Mouse (Mus musculus): ENCODE measurements around the gene Tnfrsf18. TPM values are rescaled to one million over a fixed set of nuclear protein-coding genes. Genes with fewer than 3 reads are reported as not detected.

Gene Tnfrsf18
- polyA plus RNA-seq, 1 experiment from 2014 or later = 1.4 TPM

GRCm38 (mm10) chr4:156028580-156028979 is 2.6 kb downstream of the Tnfrsf18 start:
- Histone ChIP-seq H3K27me3 (ENCODE audit: control insufficient read depth, insufficient read depth, low read length) (no peaks in the 10 kb centered on the region), H3K27ac (replicated peaks; ENCODE audit: low read depth, low read length) (no peak overlapping the region), H3K4me1 (ENCODE audit: control insufficient read depth, insufficient read depth, low read length) (peaks cover 20% of the 10 kb centered on the region), H3K4me3 (replicated peaks; ENCODE audit: low read depth, low read length) (no peak overlapping the region), H3K9me3 (ENCODE audit: control insufficient read depth, low read length) (no peaks in the 10 kb centered on the region), H3K36me3 (ENCODE audit: control insufficient read depth, insufficient read depth, low read length) (peaks cover 23% of the 10 kb centered on the region), H3K9ac (replicated peaks; ENCODE audit: low read length) (no peak overlapping the region), H3K4me2 (ENCODE audit: low read length) (no peak overlapping the region)
- ATAC-seq (ENCODE audit: low FRiP score, low TSS enrichment) (no peak), DNase-seq (no peak)
- WGBS = 92% methylated on average over 7 of the region's 7 CpGs

- H3K4me1 ChIP-seq (ENCODE audit: control insufficient read depth, insufficient read depth, low read length) = peaks cover 20% of the 10 kb centered on the region
- H3K27me3 ChIP-seq (ENCODE audit: control insufficient read depth, insufficient read depth, low read length) = peaks cover 15% of the 10 kb centered on the region
- peak; percentile 31 for DNase-seq
- H3K4me2 ChIP-seq (ENCODE audit: low read length) = peak overlapping the region; percentile 72
- peak overlapping the region; percentile 57 for H3K9ac ChIP-seq (replicated peaks; ENCODE audit: low read length)
- H3K36me3 ChIP-seq (ENCODE audit: control insufficient read depth, insufficient read depth, low read length) = peaks cover 21% of the 10 kb centered on the region
- H3K27ac ChIP-seq (replicated peaks; ENCODE audit: low read depth, low read length) = peak overlapping the region; percentile 85
- H3K9me3 ChIP-seq (ENCODE audit: control insufficient read depth, low read length) = no peaks in the 10 kb centered on the region
- peak overlapping the region; percentile 39 for H3K4me3 ChIP-seq (replicated peaks; ENCODE audit: low read depth, low read length)
- ATAC-seq (ENCODE audit: low FRiP score, low TSS enrichment) = no peak
- 60% methylated on average over 9 of the region's 9 CpGs for WGBS
These were observed 4.7 kb downstream of the Tnfrsf18 start for GRCm38 (mm10) chr4:156030651-156031118.

GRCm38 (mm10) chr4:156031255-156031592 is 5.3 kb downstream of the Tnfrsf18 start:
- DNase-seq (no peak), ATAC-seq (ENCODE audit: low FRiP score, low TSS enrichment) (peak; percentile 7; the same call in 1 of the 2 replicates)
- peak overlapping the region; percentile 85 for H3K27ac ChIP-seq (replicated peaks; ENCODE audit: low read depth, low read length)
- peak overlapping the region; percentile 39 for H3K4me3 ChIP-seq (replicated peaks; ENCODE audit: low read depth, low read length)
- WGBS = 8% methylated on average over 7 of the region's 7 CpGs
- H3K27me3 ChIP-seq (ENCODE audit: control insufficient read depth, insufficient read depth, low read length) = peaks cover 19% of the 10 kb centered on the region
- peak overlapping the region; percentile 72 for H3K4me2 ChIP-seq (ENCODE audit: low read length)
- H3K36me3 ChIP-seq (ENCODE audit: control insufficient read depth, insufficient read depth, low read length) = peaks cover 19% of the 10 kb centered on the region
- H3K9me3 ChIP-seq (ENCODE audit: control insufficient read depth, low read length) = no peaks in the 10 kb centered on the region
- H3K4me1 ChIP-seq (ENCODE audit: control insufficient read depth, insufficient read depth, low read length) = peaks cover 20% of the 10 kb centered on the region
- H3K9ac ChIP-seq (replicated peaks; ENCODE audit: low read length) = peak overlapping the region; percentile 57

DNA sequence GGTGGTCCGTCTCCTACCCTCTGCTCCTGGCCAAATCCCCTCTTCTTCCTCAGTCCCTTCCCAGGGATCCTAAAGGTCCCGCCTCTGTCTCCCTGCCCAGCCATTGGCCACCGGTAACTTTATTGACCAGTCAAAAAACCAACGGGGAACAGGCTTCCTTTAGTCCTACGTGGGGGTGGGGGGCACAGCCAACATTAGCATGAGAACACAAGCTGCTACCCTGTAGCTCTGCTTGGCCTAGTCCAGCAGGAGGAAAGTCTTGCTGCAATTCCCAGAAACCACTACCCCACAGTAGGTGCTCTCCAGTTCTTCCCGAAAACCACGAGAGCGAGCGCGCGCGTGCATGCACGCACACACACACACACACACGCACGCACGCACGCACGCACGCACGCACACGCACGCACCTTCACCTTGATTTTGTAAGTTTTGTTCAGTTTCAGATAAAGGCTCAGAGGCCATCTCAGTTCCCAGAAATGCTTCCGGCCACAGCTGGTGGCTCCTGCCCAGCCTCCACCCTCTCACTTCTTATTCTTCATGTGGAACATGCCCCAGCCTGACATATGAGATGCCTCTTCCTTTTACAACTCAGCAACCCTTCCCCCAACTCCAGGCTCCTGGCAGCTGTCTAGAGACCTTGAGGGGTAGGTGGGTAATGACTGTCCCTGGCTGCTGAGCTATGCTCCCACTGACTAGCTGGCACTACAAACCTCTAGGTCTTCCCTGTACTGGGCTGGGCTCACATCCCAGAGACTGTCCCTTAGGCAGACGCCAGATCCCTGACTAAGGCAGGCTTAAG is 5.8 kb downstream of the Tnfrsf18 start:
- WGBS = 2% methylated on average over 24 of the region's 24 CpGs
- H3K27ac ChIP-seq (replicated peaks; ENCODE audit: low read depth, low read length) = peak overlapping the region; percentile 85
- DNase-seq (peak; percentile 91), ATAC-seq (ENCODE audit: low FRiP score, low TSS enrichment) (peak; percentile 88)
- peak overlapping the region; percentile 57 for H3K9ac ChIP-seq (replicated peaks; ENCODE audit: low read length)
- peaks cover 17% of the 10 kb centered on the region for H3K36me3 ChIP-seq (ENCODE audit: control insufficient read depth, insufficient read depth, low read length)
- peak overlapping the region; percentile 72 for H3K4me2 ChIP-seq (ENCODE audit: low read length)
- H3K4me3 ChIP-seq (replicated peaks; ENCODE audit: low read depth, low read length) = peak overlapping the region; percentile 39
- no peaks in the 10 kb centered on the region for H3K9me3 ChIP-seq (ENCODE audit: control insufficient read depth, low read length)
- H3K27me3 ChIP-seq (ENCODE audit: control insufficient read depth, insufficient read depth, low read length) = peaks cover 19% of the 10 kb centered on the region
- peaks cover 20% of the 10 kb centered on the region for H3K4me1 ChIP-seq (ENCODE audit: control insufficient read depth, insufficient read depth, low read length)

DNA sequence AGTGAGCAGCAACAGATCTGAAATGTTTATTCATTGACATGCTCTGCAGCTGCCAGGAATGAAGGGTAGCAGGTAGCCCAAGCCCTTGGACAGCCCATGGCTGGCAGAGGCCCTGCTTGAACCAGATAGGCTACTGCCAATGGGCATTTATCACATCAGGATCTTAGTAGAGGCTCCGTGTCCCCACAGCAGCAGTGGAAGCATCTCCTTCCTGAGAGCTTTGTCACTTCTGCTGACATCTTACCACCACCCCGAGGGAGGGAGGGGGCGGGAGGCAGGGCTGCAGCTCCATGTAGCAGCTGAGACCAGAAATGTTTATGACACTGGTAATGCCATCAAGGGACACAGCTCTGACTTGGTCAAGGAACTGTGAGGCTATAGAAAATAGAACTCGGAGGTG is 6.9 kb downstream of the Tnfrsf18 start:
- Histone ChIP-seq H3K9me3 (ENCODE audit: control insufficient read depth, low read length) (no peaks in the 10 kb centered on the region), H3K9ac (replicated peaks; ENCODE audit: low read length) (peak overlapping the region; percentile 57; the same call in 1 of the 2 replicates), H3K36me3 (ENCODE audit: control insufficient read depth, insufficient read depth, low read length) (peaks cover 7% of the 10 kb centered on the region), H3K4me3 (replicated peaks; ENCODE audit: low read depth, low read length) (no peak overlapping the region), H3K27ac (replicated peaks; ENCODE audit: low read depth, low read length) (no peak overlapping the region), H3K4me1 (ENCODE audit: control insufficient read depth, insufficient read depth, low read length) (peaks cover 20% of the 10 kb centered on the region), H3K4me2 (ENCODE audit: low read length) (no peak overlapping the region), H3K27me3 (ENCODE audit: control insufficient read depth, insufficient read depth, low read length) (peaks cover 19% of the 10 kb centered on the region)
- DNase-seq = no peak
- WGBS = 98% methylated on average over 4 of the region's 4 CpGs
- ATAC-seq (ENCODE audit: low FRiP score, low TSS enrichment) = no peak

DNA sequence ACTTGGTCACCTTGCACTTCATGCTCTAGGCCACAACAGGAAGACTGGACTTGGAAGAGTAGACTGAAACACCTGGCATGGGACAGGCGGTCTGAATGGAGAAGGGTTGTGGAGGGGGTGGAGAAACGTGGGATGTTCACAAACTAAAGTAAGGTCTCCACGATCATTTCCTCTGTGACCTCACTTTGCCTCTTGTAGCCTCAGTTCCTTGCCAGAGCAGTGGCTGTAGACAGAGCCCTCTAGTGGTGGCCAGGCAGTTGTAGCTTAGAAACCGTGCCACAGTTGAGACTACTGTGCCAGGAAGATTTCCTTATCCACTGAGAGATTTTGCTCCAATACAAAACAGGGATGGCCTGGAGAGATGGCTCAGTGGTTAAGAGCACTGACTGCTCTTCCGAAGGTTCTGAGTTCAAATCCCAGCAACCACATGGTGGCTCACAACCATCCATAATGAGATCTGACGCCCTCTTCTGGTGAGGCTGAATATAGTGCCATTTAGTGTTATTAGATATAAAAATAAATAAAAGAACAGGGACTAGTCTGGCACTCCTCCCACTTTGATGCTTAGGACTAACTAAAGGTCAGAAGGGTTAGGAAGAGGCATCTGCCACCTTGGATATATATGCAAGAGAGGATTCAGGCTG is 7.6 kb downstream of the Tnfrsf18 start:
- Histone ChIP-seq H3K27ac (replicated peaks; ENCODE audit: low read depth, low read length) (no peak overlapping the region), H3K9me3 (ENCODE audit: control insufficient read depth, low read length) (no peaks in the 10 kb centered on the region), H3K4me3 (replicated peaks; ENCODE audit: low read depth, low read length) (no peak overlapping the region), H3K27me3 (ENCODE audit: control insufficient read depth, insufficient read depth, low read length) (peaks cover 19% of the 10 kb centered on the region), H3K4me2 (ENCODE audit: low read length) (no peak overlapping the region), H3K9ac (replicated peaks; ENCODE audit: low read length) (no peak overlapping the region), H3K4me1 (ENCODE audit: control insufficient read depth, insufficient read depth, low read length) (peaks cover 20% of the 10 kb centered on the region), H3K36me3 (ENCODE audit: control insufficient read depth, insufficient read depth, low read length) (no peaks in the 10 kb centered on the region)
- ATAC-seq (ENCODE audit: low FRiP score, low TSS enrichment) = no peak
- peak; percentile 64 for DNase-seq
- 49% methylated on average over 6 of the region's 6 CpGs for WGBS

DNA sequence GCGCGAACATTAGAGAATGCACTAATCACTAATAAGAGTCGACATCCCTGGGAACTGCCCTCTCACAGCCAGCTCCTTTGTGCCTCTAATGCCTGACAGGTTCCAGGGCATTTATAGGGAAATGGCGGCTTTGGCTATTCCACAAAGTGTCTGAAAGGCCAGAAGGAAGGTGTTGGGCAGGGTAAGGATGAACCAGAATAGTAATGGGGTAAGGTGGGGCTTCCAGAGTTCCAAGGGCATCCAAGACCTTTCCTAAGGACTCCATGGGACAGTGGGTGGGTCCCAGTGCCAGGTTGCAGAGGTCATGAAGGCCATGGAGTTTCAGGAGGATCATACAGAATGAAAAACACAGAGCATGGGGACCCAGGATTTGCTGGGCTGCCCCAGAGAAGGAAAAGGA is 8.3 kb downstream of the Tnfrsf18 start:
- DNase-seq (no peak), ATAC-seq (ENCODE audit: low FRiP score, low TSS enrichment) (no peak)
- no peak overlapping the region; the same call in 1 of the 2 replicates for H3K4me3 ChIP-seq (replicated peaks; ENCODE audit: low read depth, low read length)
- no peaks in the 10 kb centered on the region for H3K9me3 ChIP-seq (ENCODE audit: control insufficient read depth, low read length)
- no peaks in the 10 kb centered on the region for H3K36me3 ChIP-seq (ENCODE audit: control insufficient read depth, insufficient read depth, low read length)
- no peak overlapping the region; the same call in 1 of the 2 replicates for H3K9ac ChIP-seq (replicated peaks; ENCODE audit: low read length)
- no peak overlapping the region for H3K27ac ChIP-seq (replicated peaks; ENCODE audit: low read depth, low read length)
- peaks cover 19% of the 10 kb centered on the region for H3K27me3 ChIP-seq (ENCODE audit: control insufficient read depth, insufficient read depth, low read length)
- WGBS = 48% methylated on average over 4 of the region's 4 CpGs
- H3K4me2 ChIP-seq (ENCODE audit: low read length) = no peak overlapping the region
- peaks cover 20% of the 10 kb centered on the region for H3K4me1 ChIP-seq (ENCODE audit: control insufficient read depth, insufficient read depth, low read length)

GRCm38 (mm10) chr4:156034901-156035300 is 8.9 kb downstream of the Tnfrsf18 start:
- peak; percentile 11 for DNase-seq
- H3K4me2 ChIP-seq (ENCODE audit: low read length) = peak overlapping the region; percentile 46
- peak overlapping the region; percentile 29; the same call in 1 of the 2 replicates for H3K9ac ChIP-seq (replicated peaks; ENCODE audit: low read length)
- WGBS = 3% methylated on average over 25 of the region's 25 CpGs
- no peak for ATAC-seq (ENCODE audit: low FRiP score, low TSS enrichment)
- H3K4me1 ChIP-seq (ENCODE audit: control insufficient read depth, insufficient read depth, low read length) = peaks cover 20% of the 10 kb centered on the region
- H3K27me3 ChIP-seq (ENCODE audit: control insufficient read depth, insufficient read depth, low read length) = peaks cover 19% of the 10 kb centered on the region
- H3K9me3 ChIP-seq (ENCODE audit: control insufficient read depth, low read length) = no peaks in the 10 kb centered on the region
- peak overlapping the region; percentile 28 for H3K4me3 ChIP-seq (replicated peaks; ENCODE audit: low read depth, low read length)
- H3K36me3 ChIP-seq (ENCODE audit: control insufficient read depth, insufficient read depth, low read length) = no peaks in the 10 kb centered on the region
- no peak overlapping the region for H3K27ac ChIP-seq (replicated peaks; ENCODE audit: low read depth, low read length)

Data from midbrain, embryonic 14.5 days (tissue).